Mouse (Mus musculus): ENCODE measurements around the gene Gm7347.
"Not testable (repeated sequence)": the region's sequence is repeated elsewhere in the genome, so short reads cannot be mapped to it uniquely, and the experiment has no call there.

DNA sequence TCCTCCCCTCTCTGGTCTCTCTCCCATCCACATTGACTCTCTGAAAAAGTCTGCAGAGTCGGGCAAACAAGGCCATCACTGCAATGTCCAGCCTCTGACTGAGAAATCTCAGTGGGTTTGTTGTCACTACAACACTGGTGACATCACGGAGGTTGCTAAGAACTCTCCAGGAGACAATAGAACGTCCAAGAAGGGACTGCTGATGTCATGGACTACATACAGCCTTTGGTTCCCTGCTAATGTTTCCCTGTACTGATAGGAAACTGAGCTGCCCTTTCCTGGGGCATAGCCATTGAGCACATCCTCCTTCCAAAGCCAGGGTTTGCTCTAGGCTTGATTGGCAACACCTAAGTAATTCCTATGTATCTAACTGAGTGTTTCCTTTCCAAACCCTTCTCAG is 35.6 kb downstream of the Gm7347 start, which contains the start of gene Gm5862:
- TF ChIP-seq GATA1 (IDR thresholded peaks at IDR 0.05; ENCODE audit: borderline replicate concordance, low read length); FLI1 (IDR thresholded peaks at IDR 0.05; ENCODE audit: low read length): not testable (repeated sequence)
